Mouse (Mus musculus) stomach, postnatal 0 days (tissue): ENCODE results near the gene Adam1b. TPM values are rescaled to one million over a fixed set of nuclear protein-coding genes. Genes with fewer than 3 reads are reported as not detected.

Experiments
- ATAC-seq: fragments of 200-750 bp; cut with Nextera tagmentation; 2 replicates; pipeline ENCODE4 v1.8.0; 2017; ENCODE audit not compliant: low FRiP score, low TSS enrichment
- DNase-seq: peaks from one replicate; pipeline ENCODE4 v3.0.0-alpha.2; 2016; ENCODE audit warnings: low spot score
- H3K27ac ChIP-seq: fragments of 300-500 bp; sonication (generic); replicated peaks from 2 replicates; pipeline ENCODE4 v1.5.1; 2014; ENCODE audit warnings: mild to moderate bottlenecking, control low read depth
- H3K27me3 ChIP-seq: fragments of 300-500 bp; sonication (generic); 2 replicates; pipeline ENCODE4 v1.6.1; 2014; ENCODE audit warnings: low read length; ENCODE audit not compliant: control insufficient read depth, insufficient read depth
- H3K36me3 ChIP-seq: fragments of 300-500 bp; sonication (generic); 2 replicates; pipeline ENCODE4 v1.6.1; 2014; ENCODE audit warnings: low read length, mixed read lengths; ENCODE audit not compliant: control insufficient read depth, insufficient read depth
- H3K4me1 ChIP-seq: fragments of 300-500 bp; sonication (generic); replicated peaks from 2 replicates; pipeline ENCODE4 v1.6.1; 2014; ENCODE audit warnings: antibody characterized with exemption; ENCODE audit not compliant: control insufficient read depth, insufficient read depth
- H3K4me2 ChIP-seq: fragments of 300-500 bp; sonication (generic); replicated peaks from 2 replicates; pipeline ENCODE4 v1.6.1; 2014; ENCODE audit warnings: low read depth, mild to moderate bottlenecking, control low read depth, moderate library complexity
- H3K4me3 ChIP-seq: fragments of 300-500 bp; sonication (generic); 2 replicates; pipeline ENCODE4 v1.5.1; 2014; ENCODE audit warnings: low read depth, low read length, control low read depth
- H3K9ac ChIP-seq: fragments of 300-500 bp; sonication (generic); 2 replicates; pipeline ENCODE4 v1.6.1; 2014; ENCODE audit warnings: mild to moderate bottlenecking, low read length, control low read depth, mixed read lengths
- H3K9me3 ChIP-seq: fragments of 300-500 bp; sonication (generic); 2 replicates; pipeline ENCODE4 v1.6.1; 2016; ENCODE audit warnings: low read length; ENCODE audit not compliant: control insufficient read depth
- CTCF ChIP-seq: IDR thresholded peaks from 2 replicates; pipeline ENCODE4 v1.5.1; 2016; ENCODE audit warnings: antibody characterized with exemption, low read depth, mild to moderate bottlenecking, moderate library complexity
- EP300 ChIP-seq: optimal IDR thresholded peaks from 2 replicates; pipeline ENCODE3; 2016; ENCODE audit warnings: antibody characterized with exemption
- WGBS: fragments of 180-500 bp; shearing (Covaris S2); extraction: QIAGEN DNeasy Blood & Tissue Kit; methylation state at CpG from one replicate; pipeline ENCODE4 v1.1.7; 2014; 5-methylcytosine and 5-hydroxymethylcytosine counted together
- polyA plus RNA-seq: library from polyadenylated mRNA; unstranded; fragments of >200 nt; fragmentation: Nextera tagmentation; extraction: Ambion mirVana; gene quantifications from 2 replicates; pipeline ENCODE4 v1.2.1, GENCODE M21; 2015

Adam1b gene
- polyA plus RNA-seq, 1 experiment from 2014 or later = not detected

DNA sequence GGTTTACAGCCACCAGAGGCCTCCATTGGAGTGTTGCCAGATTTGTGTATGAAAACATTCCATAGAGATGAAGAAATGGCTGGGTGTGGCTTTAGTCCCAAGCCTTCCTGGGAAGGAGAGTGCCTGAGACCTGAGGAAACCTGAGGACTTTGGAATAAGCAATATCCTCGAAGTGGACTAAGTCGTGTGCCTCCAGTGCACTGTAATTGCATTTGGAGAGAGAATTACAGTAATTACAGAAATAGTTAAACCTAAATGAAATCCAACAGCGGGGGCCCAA, 48.8 kb downstream of the Adam1b start:
- Histone ChIP-seq H3K9me3 (no peaks in the 10 kb centered on the region), H3K9ac (no peak overlapping the region), H3K27me3 (no peaks in the 10 kb centered on the region), H3K4me1 (peaks cover 8% of the 10 kb centered on the region), H3K36me3 (no peaks in the 10 kb centered on the region), H3K27ac (peak overlapping the region; percentile 98), H3K4me3 (no peak overlapping the region), H3K4me2 (no peak overlapping the region)
- 58% methylated on average over 3 of the region's 3 CpGs for WGBS
- peak; percentile 11 for TF ChIP-seq EP300
- TF ChIP-seq CTCF = no peak
- DNase-seq (no peak), ATAC-seq (peak; percentile 11; the same call in 1 of the 2 replicates)

DNA sequence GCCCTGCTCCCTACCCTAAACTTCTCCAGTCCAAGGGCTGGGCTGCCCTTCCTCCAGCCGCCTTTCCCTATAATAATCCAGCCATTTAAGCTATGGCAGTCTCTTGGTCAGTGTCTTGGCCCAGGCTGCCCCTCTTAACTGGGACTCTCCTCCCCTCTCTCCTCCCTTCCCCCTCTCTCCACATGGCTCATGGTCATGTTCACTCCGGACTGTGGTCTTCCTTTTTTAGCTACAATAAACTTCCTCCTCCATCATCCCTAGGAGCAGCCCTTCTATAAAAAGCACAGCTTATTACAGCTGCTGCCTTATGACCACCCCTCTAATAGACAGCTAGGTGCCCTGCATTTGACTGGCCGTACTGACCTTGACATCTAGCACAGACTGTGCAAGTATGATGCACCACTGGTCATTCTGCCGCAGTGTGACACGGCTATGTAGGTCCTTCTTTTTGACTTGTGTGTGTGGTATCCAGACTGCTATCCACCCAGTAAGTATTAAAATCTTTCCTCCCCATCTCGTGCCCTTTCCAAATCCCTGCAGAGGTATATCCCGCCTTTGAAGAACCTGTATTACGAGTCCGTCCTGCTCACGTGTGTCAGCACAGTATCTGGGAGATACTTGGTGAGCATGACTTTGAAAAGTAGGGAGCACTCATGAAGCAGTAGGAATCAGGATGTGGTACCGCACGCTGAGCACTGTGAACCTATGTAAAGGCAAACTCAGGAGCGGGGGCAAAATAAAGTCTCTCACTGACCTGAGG, 49.3 kb downstream of the Adam1b start:
- DNase-seq = peak; percentile 48
- H3K4me2 ChIP-seq = 0 out of 2 replicates have a peak overlapping the region, but pooled peaks have one; percentile 79
- peaks cover 8% of the 10 kb centered on the region for H3K4me1 ChIP-seq
- no peak overlapping the region for H3K9ac ChIP-seq
- H3K4me3 ChIP-seq = no peak overlapping the region
- TF ChIP-seq EP300 = peak; percentile 59
- no peak for TF ChIP-seq CTCF
- no peaks in the 10 kb centered on the region for H3K9me3 ChIP-seq
- WGBS = 55% methylated on average over 13 of the region's 13 CpGs
- H3K27me3 ChIP-seq = no peaks in the 10 kb centered on the region
- H3K36me3 ChIP-seq = no peaks in the 10 kb centered on the region; the same call in 1 of the 2 replicates
- peak; percentile 9; the same call in 1 of the 2 replicates for ATAC-seq
- H3K27ac ChIP-seq = peak overlapping the region; percentile 98

DNA sequence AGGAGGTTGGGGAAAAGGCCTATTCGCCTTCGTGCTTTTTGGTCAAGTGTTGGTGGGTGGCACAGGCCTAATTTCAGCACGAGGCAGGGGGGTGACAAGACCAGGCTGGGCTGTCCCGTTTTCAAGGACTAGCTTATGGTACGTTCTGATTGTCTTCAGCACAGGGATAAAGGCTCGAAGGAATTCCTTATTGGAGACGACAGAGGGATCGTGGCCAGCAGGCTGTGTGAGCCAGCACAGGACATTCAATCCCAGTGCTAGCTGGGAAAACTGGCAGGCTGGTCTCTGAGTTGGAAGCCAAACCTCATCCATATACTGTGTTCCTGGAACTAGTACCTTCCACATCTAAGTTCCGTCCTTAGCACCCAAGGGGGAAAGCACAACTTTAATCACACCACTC, 50.3 kb downstream of the Adam1b start:
- 4% methylated on average over 9 of the region's 9 CpGs for WGBS
- peaks cover 8% of the 10 kb centered on the region for H3K4me1 ChIP-seq
- ATAC-seq (peak; percentile 7; the same call in 1 of the 2 replicates), DNase-seq (no peak)
- H3K4me2 ChIP-seq = peak overlapping the region; percentile 79
- TF ChIP-seq EP300 (no peak), CTCF (no peak)
- H3K36me3 ChIP-seq = peaks cover 3% of the 10 kb centered on the region
- no peaks in the 10 kb centered on the region for H3K9me3 ChIP-seq
- H3K27ac ChIP-seq = peak overlapping the region; percentile 98
- peak overlapping the region; percentile 91 for H3K4me3 ChIP-seq
- H3K9ac ChIP-seq = peak overlapping the region; percentile 91
- no peaks in the 10 kb centered on the region for H3K27me3 ChIP-seq

DNA sequence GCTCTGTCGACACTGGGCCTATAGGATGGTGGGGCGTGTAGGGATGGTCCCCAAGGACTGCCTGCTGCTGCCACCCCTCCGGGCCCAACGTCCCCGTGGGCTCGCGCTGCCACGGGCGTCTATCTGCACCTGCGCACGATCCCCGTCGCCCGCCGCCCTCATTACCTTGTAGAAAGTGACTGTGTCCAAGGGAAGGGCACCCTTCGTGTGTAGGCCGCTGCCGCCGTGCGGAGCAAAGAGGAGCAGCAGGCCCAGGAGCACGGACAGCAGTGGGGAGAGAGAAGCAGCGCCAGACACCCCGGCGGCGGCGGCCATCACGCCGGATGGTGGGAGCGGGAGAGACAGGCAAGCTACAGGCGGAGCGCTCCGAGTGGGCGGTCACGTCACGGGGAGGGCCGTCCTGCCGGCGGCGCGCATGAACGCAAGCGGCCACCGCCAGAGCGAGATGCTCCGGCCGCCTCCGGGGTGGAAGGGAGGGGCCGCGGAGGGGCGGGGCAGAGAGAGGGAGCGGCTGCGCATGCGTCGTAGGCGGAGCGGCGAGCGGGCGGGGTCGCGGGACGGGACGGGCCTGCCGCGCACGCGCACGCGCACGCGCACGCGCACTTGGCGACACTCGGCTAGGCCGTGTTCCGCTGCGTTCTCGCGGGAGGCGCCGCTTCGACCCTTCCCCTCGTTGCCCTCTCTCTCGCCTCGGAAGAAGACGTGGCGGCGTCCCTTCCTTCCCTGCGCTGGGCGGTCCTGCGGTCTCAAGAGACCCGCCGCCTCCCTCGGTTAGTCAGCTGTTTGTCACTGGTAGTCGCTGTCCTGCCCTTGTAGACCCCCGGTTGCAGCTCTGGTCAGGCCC, 51.0 kb downstream of the Adam1b start, which contains the start of gene Erp29:
Erp29 (minus strand) TSS at position 481 of the 844 bp plus-strand sequence.
- Histone ChIP-seq H3K9me3 (no peaks in the 10 kb centered on the region), H3K4me3 (peak within 1 kb of the TSS; percentile 91), H3K27me3 (no peaks in the 10 kb centered on the region), H3K4me1 (peaks cover 8% of the 10 kb centered on the region), H3K27ac (peak within 1 kb of the TSS; percentile 98), H3K9ac (peak within 1 kb of the TSS; percentile 91), H3K36me3 (peaks cover 3% of the 10 kb centered on the region), H3K4me2 (peak within 1 kb of the TSS; percentile 79)
- DNase-seq (peak; percentile 99), ATAC-seq (peak; percentile 93)
- TF ChIP-seq CTCF (peak; percentile 48), EP300 (no peak)
- under 1% methylated on average over 79 of the region's 97 CpGs for WGBS

DNA sequence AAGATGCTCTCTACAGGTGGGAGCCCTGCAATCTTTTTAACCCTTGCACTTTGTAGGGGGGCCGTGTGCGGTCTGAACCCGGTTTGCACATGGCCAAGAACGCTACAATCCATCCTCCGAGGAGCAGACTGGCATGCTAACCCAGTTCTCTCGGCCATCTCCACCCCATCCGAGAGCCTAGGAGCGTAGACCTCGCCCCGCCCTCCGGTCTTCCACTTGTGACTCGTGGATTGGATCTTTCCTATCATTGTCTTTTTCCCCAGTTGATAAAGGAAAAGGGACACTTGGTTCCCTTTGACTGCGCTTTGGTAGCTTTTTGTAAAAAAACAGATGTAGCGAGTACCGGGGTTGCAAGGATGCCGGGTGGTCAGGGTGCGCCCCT, 51.6 kb downstream of the Adam1b start, which contains the start of gene Tmem116:
Tmem116 (plus strand) TSS at position 250 of the 382 bp plus-strand sequence.
- no peaks in the 10 kb centered on the region for H3K27me3 ChIP-seq
- H3K9me3 ChIP-seq = no peaks in the 10 kb centered on the region
- H3K36me3 ChIP-seq = peaks cover 9% of the 10 kb centered on the region
- no peak for TF ChIP-seq EP300
- TF ChIP-seq CTCF = no peak
- H3K4me2 ChIP-seq = peak within 1 kb of the TSS; percentile 79
- peak within 1 kb of the TSS; percentile 98 for H3K27ac ChIP-seq
- peak; percentile 53 for DNase-seq
- ATAC-seq = no peak
- peaks cover 8% of the 10 kb centered on the region for H3K4me1 ChIP-seq
- H3K4me3 ChIP-seq = peak within 1 kb of the TSS; percentile 91
- under 1% methylated on average over 17 of the region's 17 CpGs for WGBS
- H3K9ac ChIP-seq = peak within 1 kb of the TSS; percentile 91
